Mouse (Mus musculus) heart, embryonic 15.5 days (tissue): ENCODE data around the gene Ntmt1. TPM values are rescaled to one million over a fixed set of nuclear protein-coding genes. Genes with fewer than 3 reads are reported as not detected.

Experiments used
- ATAC-seq: fragments of 200-750 bp; cut with Nextera tagmentation; replicated peaks from 2 replicates; pipeline ENCODE4 v1.8.0; 2017; ENCODE audit warnings: low read depth, moderate TSS enrichment; ENCODE audit not compliant: insufficient number of reproducible peaks, insufficient read depth, low FRiP score
- H3K27ac ChIP-seq: fragments of 300-500 bp; sonication (generic); 2 replicates; pipeline ENCODE4 v1.5.1; 2015; ENCODE audit warnings: mild to moderate bottlenecking, inconsistent platforms
- H3K27me3 ChIP-seq: fragments of 300-500 bp; sonication (generic); 2 replicates; pipeline ENCODE4 v1.6.1; 2015; ENCODE audit warnings: inconsistent platforms
- H3K36me3 ChIP-seq: fragments of 300-500 bp; sonication (generic); 2 replicates; pipeline ENCODE4 v1.6.1; 2015; ENCODE audit warnings: mild to moderate bottlenecking, inconsistent platforms
- H3K4me1 ChIP-seq: fragments of 300-500 bp; sonication (generic); replicated peaks from 2 replicates; pipeline ENCODE4 v1.6.1; 2015; ENCODE audit warnings: inconsistent platforms
- H3K4me2 ChIP-seq: fragments of 300-500 bp; sonication (generic); 2 replicates; pipeline ENCODE4 v1.6.1; 2015; ENCODE audit warnings: inconsistent platforms, mild to moderate bottlenecking, moderate library complexity
- H3K4me3 ChIP-seq: fragments of 300-500 bp; sonication (generic); 2 replicates; pipeline ENCODE4 v1.5.1; 2015; ENCODE audit warnings: mild to moderate bottlenecking, inconsistent platforms
- H3K9ac ChIP-seq: fragments of 300-500 bp; sonication (generic); 2 replicates; pipeline ENCODE4 v1.6.1; 2015; ENCODE audit warnings: mild to moderate bottlenecking, inconsistent platforms
- H3K9me3 ChIP-seq: fragments of 300-500 bp; sonication (generic); replicated peaks from 2 replicates; pipeline ENCODE4 v1.6.1; 2016; ENCODE audit warnings: inconsistent platforms
- WGBS: fragments of 180-500 bp; shearing (Covaris S2); methylation state at CpG from one replicate; pipeline ENCODE4 v1.1.7; 2015; ENCODE audit warnings: mixed read lengths; 5-methylcytosine and 5-hydroxymethylcytosine counted together
- polyA plus RNA-seq: library from polyadenylated mRNA; unstranded; fragments of >200 nt; fragmentation: Nextera tagmentation; extraction: Ambion mirVana; gene quantifications from 2 replicates; pipeline ENCODE4 v1.2.1, GENCODE M21; 2015

Ntmt1 gene
- polyA plus RNA-seq, 1 experiment from 2014 or later = 75.8 TPM

DNA sequence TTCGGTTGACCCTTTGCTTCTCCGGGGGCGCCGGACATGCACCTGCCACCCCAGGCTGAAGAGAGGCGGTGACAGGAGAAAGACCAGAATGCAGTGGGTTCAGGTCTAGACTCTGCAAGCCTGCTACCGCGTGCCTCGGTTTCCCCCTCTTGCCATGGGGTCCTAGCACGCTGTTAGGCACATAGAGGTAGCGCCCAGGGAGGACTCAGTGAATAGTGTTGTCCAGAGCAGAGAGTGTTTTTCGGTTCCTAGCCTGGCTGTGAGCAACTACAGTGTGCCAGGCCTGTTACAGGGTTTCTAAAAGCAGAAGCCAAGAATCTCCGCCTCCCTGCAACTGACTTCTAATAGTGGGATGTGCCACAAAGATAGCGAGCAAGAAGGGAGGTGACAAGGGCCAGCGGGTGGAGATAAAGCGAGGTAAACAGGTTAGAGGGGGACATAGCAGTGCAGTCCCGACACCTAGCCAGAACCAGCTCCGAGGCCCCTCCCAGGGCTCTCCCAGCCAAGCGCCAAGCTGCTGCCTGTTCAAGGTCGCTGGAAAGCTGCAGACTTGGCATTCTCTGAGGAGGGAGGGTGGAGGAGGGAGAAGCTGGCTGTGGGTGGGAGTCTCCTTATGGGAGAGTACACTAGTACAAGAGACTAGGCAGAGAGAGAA, 35.7 kb upstream of the Ntmt1 start:
- no peaks in the 10 kb centered on the region for H3K36me3 ChIP-seq
- H3K27me3 ChIP-seq = no peaks in the 10 kb centered on the region
- peak overlapping the region; percentile 96 for H3K4me2 ChIP-seq
- H3K4me3 ChIP-seq = peak overlapping the region; percentile 59
- peak; percentile 79 for ATAC-seq
- 2% methylated on average over 19 of the region's 19 CpGs for WGBS
- peaks cover 42% of the 10 kb centered on the region for H3K4me1 ChIP-seq
- no peaks in the 10 kb centered on the region for H3K9me3 ChIP-seq
- H3K27ac ChIP-seq = peak overlapping the region; percentile 95
- peak overlapping the region; percentile 73 for H3K9ac ChIP-seq

DNA sequence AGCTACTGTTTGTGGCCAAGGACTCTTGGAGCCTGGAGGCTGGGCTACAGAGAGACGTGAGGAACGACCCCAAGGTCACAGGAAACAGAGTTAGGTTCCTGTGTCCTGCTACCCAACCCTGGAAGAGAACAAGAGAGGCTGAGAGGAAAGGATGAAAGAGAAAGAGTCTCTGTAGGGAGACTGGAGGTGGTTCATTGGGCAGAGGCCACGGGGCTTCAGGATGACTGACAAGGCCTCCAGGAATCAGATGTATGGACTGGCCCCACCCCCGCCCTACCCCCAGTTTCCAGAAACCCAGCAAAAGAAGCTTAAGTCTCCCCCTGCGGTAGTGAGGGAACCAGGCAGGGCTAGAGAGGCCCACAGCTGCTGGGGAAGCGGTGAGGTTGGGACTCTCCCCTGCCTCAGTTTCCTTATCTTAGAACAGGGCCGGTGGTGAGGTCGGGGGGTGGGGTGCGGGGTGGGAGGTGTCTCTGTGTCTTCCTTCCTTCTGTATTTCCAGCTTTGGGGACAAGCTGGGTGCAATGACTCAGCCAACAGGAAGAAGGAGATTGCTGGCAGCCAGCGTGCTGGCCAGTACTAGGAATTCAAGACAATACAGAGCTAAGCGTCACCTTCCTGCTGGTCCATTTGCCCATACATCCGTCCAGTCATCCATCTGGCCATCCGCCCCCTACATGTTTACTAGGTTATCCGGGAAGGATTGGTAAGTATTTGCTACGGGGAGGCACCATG, 34.9 kb upstream of the Ntmt1 start:
- no peaks in the 10 kb centered on the region for H3K27me3 ChIP-seq
- WGBS = 32% methylated on average over 15 of the region's 15 CpGs
- ATAC-seq = peak; percentile 16; the same call in 1 of the 2 replicates

DNA sequence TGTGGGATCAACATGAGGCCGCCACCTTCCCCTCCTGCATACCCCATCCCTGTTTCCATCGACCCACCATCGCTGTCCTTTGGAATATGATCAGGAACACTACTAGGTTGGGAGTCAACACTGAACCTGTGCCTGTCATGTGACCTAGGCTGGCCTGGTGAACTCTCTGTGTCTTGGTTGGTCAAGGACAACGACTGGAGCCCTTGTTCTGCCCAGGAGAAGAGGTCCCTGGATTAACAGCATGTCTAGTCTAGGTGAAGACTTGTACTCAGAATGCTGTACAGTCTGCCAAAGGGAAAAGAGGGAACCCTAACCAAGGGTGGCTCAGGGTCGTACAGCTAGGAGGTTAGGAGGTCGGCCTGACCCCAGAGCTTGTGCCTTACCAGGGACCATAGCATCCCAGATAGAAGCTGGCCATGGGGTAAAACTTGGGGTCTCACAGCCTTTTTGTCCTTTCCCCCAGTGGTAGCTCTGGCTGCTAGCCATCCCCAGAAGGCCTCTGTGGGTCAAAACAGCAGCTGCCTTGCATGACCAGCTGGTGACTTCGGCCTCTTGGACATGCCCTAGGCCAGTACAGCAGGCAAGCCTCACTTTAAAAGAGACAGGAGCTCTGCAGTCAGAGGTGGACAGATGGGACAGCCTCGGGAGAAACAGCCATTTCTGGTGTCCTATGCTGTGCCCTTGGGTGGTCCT, 34.2 kb upstream of the Ntmt1 start:
- H3K9me3 ChIP-seq = no peaks in the 10 kb centered on the region
- no peak overlapping the region for H3K4me3 ChIP-seq
- H3K27me3 ChIP-seq = no peaks in the 10 kb centered on the region
- peak overlapping the region; percentile 95 for H3K27ac ChIP-seq
- WGBS = 72% methylated on average over 8 of the region's 8 CpGs
- H3K4me1 ChIP-seq = peaks cover 35% of the 10 kb centered on the region
- H3K36me3 ChIP-seq = no peaks in the 10 kb centered on the region
- no peak overlapping the region for H3K9ac ChIP-seq
- ATAC-seq = no peak
- H3K4me2 ChIP-seq = no peak overlapping the region

More for the DNA sequence above, 34.9 kb upstream of the Ntmt1 start:
- Histone ChIP-seq H3K27ac (peak overlapping the region; percentile 95), H3K4me3 (no peak overlapping the region), H3K36me3 (no peaks in the 10 kb centered on the region), H3K4me2 (peak overlapping the region; percentile 96), H3K9me3 (no peaks in the 10 kb centered on the region), H3K4me1 (peaks cover 40% of the 10 kb centered on the region), H3K9ac (0 out of 2 replicates have a peak overlapping the region, but pooled peaks have one; percentile 36)

DNA sequence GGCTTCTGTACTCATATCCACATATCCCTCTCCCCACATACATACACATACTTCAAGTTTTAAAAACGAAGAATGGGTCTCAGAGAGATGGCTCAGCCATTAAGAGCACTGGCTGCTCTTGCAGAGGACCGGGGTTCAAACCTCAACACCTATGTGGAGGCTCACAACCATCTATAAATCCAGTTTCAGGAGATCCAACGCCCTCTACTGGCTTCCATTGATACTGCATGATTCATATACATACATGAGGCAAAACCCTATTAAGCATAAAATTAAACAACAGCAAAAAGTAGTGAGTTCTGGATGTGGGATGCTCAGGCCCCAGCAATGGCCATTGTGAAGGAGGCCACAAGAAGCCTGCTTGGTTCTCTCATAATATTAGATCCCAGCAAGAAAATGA, 31.7 kb upstream of the Ntmt1 start:
- no peak overlapping the region for H3K4me3 ChIP-seq
- H3K9me3 ChIP-seq = no peaks in the 10 kb centered on the region
- no peak overlapping the region for H3K27ac ChIP-seq
- WGBS = 55% methylated on average over 3 of the region's 3 CpGs
- no peak for ATAC-seq
- peaks cover 35% of the 10 kb centered on the region for H3K4me1 ChIP-seq
- H3K27me3 ChIP-seq = no peaks in the 10 kb centered on the region
- H3K4me2 ChIP-seq = no peak overlapping the region
- H3K36me3 ChIP-seq = no peaks in the 10 kb centered on the region
- no peak overlapping the region for H3K9ac ChIP-seq

DNA sequence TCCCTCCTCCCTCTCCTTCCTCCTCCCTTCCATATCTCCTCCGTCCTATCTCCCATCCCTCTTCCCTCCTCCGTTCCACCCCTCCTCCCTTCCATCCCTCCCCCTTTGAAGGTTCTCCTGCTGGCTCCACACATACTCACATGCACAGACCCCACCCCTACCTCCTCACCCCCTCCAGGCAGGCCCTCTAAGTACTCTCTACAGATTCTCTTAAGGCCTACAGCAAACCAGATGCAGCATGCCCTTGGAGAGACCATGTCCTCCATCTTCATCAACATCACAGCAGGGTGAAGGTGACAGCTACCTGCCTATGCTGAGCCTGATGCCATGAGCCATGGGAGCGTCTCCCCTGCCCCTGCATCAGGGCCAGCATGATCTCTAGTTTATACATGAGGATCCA, 30.4 kb upstream of the Ntmt1 start:
- Histone ChIP-seq H3K36me3 (no peaks in the 10 kb centered on the region), H3K4me1 (peaks cover 22% of the 10 kb centered on the region), H3K27ac (no peak overlapping the region), H3K27me3 (no peaks in the 10 kb centered on the region), H3K4me3 (no peak overlapping the region), H3K9me3 (no peaks in the 10 kb centered on the region), H3K9ac (no peak overlapping the region), H3K4me2 (no peak overlapping the region)
- ATAC-seq = no peak
- 65% methylated on average over 3 of the region's 3 CpGs for WGBS

DNA sequence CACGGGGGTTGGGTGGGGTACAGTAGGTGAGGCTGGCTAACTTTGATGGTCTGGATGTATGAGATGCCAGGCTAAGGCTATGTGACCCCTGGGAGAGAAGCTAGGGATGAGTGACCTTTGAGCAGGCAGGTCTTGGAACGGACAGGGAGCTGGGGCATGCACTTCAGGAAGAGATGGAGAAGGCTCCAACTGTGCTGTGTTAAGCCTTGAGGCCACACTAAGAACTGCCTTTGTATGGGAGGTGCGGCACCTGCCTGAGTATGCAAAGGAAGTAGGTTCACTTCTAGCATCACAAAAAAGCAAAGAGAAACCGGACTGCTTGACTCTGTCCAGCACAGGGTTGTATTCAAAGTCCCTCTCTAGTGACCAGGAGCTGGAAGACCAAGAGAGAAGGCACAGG, 29.4 kb upstream of the Ntmt1 start:
- H3K36me3 ChIP-seq = no peaks in the 10 kb centered on the region
- H3K4me3 ChIP-seq = no peak overlapping the region
- H3K4me2 ChIP-seq = no peak overlapping the region
- no peak for ATAC-seq
- no peaks in the 10 kb centered on the region for H3K9me3 ChIP-seq
- no peak overlapping the region for H3K27ac ChIP-seq
- H3K9ac ChIP-seq = no peak overlapping the region
- H3K27me3 ChIP-seq = no peaks in the 10 kb centered on the region
- 77% methylated on average over 4 of the region's 4 CpGs for WGBS
- peaks cover 16% of the 10 kb centered on the region for H3K4me1 ChIP-seq

DNA sequence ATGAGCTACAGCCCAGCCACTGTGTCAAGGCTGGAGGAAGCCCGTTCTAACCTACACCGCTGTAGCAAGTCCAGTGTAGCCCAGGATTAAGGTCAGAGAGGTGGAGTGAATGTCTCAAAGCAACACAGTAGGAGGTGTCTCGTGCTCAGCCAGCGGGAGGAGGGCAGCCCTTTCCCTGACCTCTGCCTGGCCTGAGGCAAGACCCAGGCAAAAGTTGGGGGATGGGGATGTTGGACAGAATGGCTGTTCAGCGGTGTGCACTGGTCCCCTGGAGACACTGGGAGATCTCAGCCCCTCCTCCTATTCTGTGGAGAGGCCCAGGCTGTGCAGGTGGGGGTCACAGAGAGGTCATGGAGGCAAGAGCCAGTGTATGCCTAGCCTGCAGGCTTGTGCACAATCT, 28.4 kb upstream of the Ntmt1 start:
- Histone ChIP-seq H3K27me3 (no peaks in the 10 kb centered on the region), H3K4me2 (no peak overlapping the region), H3K27ac (0 out of 2 replicates have a peak overlapping the region, but pooled peaks have one; percentile 22), H3K9ac (no peak overlapping the region), H3K4me1 (peaks cover 20% of the 10 kb centered on the region), H3K9me3 (no peaks in the 10 kb centered on the region), H3K36me3 (no peaks in the 10 kb centered on the region), H3K4me3 (no peak overlapping the region)
- ATAC-seq = no peak
- WGBS = 17% methylated on average over 5 of the region's 5 CpGs

DNA sequence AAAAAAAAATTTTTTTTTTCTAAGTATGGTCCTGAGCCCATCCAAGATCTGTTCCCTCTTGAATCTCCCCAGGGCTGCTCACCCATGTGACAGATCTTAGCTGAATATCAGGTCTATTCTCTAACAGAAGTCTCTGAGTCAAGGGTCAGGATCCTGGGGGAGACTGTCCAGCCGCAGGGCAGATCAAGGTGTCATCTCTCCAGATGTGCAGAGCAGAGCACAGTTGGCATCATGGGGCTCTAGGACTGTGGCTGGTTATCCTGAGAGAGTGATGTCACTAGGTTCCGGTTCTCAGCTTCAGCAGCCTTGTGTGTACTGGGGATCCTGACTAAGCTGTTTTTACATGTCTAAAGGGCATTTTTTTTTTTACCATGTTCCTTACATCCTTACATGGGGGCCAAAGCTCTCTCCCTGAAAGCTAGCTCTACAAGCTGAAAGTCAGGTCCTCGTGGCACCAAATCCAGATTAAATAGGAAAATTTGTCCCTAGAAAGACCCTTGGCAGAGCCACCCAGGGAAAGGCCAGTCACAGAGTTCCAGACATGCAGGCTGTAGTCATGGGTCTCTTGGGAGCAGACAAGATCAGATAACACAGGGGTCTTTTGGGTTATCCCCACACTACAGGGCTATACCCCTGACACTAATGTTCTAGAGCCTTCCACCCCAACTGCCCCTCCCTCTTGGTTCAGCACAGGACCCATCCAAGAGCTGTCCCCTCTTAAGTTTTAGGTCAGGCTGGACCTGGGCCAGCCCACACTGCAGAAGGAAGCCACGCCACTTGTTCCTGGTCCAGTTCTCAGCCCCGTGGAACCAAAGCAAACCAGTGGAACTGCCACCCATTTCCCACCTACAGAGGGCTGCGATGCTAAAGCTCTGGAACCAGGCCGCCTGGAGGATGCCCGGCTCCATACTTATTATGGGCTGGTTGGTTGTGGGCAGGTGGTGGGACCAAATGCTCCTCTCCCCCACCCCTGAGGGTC, 25.0 kb upstream of the Ntmt1 start:
- WGBS = 72% methylated on average over 8 of the region's 8 CpGs
- 0 out of 2 replicates have a peak, but pooled peaks have one; percentile 5 for ATAC-seq
- no peaks in the 10 kb centered on the region for H3K27me3 ChIP-seq
- peak overlapping the region; percentile 68 for H3K4me2 ChIP-seq
- H3K4me3 ChIP-seq = peak overlapping the region; percentile 31
- peak overlapping the region; percentile 63 for H3K27ac ChIP-seq
- peaks cover 27% of the 10 kb centered on the region for H3K4me1 ChIP-seq
- H3K9me3 ChIP-seq = no peaks in the 10 kb centered on the region
- no peaks in the 10 kb centered on the region for H3K36me3 ChIP-seq
- peak overlapping the region; percentile 49 for H3K9ac ChIP-seq

DNA sequence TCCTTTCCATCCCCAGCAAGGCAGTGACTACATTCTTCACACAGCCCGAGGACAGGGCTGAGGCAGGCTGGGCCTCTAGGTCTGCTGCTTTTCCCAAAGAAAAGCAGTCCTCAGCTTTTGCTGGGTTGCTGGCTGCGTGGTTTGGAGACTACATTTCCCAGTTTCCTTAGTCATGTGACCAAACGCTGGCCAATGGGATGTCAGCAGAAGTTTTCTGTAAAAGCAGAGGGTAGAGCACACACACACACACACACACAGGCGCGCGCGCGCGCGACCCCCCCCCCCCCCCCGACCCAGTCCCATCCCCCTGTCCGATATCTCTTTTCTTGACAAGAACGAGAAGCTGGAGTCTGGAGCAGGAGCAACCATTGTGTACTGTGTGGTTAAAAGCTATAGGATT, 24.3 kb upstream of the Ntmt1 start:
- no peaks in the 10 kb centered on the region for H3K9me3 ChIP-seq
- H3K36me3 ChIP-seq = no peaks in the 10 kb centered on the region
- H3K4me1 ChIP-seq = peaks cover 27% of the 10 kb centered on the region
- peak overlapping the region; percentile 63 for H3K27ac ChIP-seq
- H3K27me3 ChIP-seq = no peaks in the 10 kb centered on the region
- H3K4me3 ChIP-seq = peak overlapping the region; percentile 31
- H3K9ac ChIP-seq = peak overlapping the region; percentile 49
- WGBS = under 1% methylated on average over 13 of the region's 13 CpGs
- ATAC-seq = peak; percentile 32
- H3K4me2 ChIP-seq = peak overlapping the region; percentile 68

DNA sequence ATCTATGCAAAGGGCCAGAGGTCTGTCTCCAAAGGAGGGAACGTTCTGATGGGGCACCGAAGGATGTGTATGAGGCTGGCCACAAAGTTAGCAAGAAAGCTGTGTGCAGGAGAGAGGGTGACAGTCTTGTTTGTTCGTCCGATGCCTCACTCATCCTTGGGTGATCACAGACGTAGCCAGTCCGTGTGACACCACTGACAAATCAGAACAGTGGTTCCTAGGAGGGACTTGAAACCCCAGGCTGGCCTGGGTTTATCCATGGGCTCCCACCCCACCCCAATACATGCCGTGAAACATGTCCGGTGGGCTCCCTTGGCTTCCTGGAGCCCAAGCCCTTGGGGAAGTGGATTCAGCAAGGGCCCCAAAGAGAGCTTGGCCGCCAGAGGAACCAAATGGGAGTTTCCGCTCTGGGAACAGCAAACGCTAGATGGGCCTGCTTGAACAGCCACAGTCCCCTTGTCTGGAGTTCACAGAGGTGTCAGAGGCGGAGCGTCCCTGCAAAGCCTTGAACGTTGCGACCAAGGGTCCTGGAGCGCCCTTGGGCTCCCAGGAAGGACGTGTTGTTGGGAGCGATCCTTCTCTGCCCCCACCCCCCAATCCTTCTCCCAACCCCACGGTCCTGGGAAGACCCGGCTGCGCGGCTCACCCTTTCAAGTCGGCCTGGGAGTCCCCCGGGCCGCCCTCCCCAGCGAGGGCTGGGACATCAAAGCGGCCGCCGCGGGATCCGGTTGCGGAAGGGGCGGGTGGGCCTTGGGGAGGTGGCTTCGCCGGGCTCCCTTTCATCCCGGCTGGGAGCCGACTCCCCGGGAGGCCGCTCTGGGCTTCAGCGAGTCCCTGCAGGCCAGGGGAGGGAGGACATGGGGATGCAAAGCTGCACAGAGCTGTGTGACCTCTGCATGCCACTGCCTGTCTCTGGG, 23.3 kb upstream of the Ntmt1 start:
- Histone ChIP-seq H3K27ac (peak overlapping the region; percentile 63), H3K4me1 (peaks cover 23% of the 10 kb centered on the region), H3K9ac (peak overlapping the region; percentile 31), H3K36me3 (no peaks in the 10 kb centered on the region), H3K4me3 (peak overlapping the region; percentile 38), H3K27me3 (no peaks in the 10 kb centered on the region), H3K9me3 (no peaks in the 10 kb centered on the region), H3K4me2 (peak overlapping the region; percentile 68)
- 9% methylated on average over 40 of the region's 40 CpGs for WGBS
- peak; percentile 34 for ATAC-seq
